Mouse (Mus musculus): ENCODE results near the gene Mfrp. TPM values are rescaled to one million over a fixed set of nuclear protein-coding genes. Genes with fewer than 3 reads are reported as not detected.

Mfrp gene
- total and polyA plus RNA-seq, 3 experiments: 0.10 TPM; not detected in 2

DNA sequence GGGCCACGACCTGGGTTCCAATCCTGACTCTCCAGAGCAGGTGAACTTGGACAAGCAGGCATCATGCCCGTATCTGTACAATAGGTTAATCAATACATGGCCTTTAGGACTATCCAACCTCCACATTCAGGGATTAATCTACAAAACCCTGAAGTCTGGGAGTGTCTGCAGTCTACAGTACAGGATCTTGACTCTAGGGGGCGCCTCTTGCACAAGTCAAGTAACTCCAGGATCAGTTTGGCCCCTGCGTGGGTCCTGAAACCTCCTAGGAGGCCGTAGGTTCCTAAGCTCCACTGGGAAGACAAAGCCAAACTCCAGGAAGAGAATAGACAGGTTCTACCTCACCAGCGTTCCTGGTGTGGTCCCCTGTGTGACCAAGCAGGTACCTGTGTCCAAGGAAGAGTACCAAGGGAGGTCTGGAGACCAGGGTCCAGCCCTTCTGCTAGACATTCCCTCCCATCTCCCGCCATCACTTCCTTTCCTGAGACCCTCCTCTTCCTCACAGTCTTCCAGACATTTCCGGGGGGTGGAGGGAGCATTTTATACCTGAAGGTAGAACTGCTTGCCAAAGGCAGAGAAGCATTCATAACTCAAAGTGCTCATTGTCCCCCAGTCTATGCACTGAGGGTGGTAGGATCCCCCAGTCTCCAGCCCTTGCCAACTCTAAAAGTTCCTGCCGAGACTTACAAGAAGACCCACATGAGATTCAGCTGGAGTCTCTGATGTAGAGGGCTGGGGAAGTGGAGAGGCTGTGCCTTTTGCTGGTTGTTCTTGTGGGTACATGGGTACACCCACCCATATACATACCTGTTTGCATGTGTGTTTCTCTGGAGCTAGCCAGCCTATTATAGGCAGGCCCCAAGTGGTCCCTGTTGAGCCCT, 26.9 kb upstream of the Mfrp start:
- H3K27ac ChIP-seq (ENCODE audit: control insufficient read depth, low read depth, low read length): no peak overlapping the region
- H3K9me3 ChIP-seq (replicated peaks; ENCODE audit: insufficient read depth, low read length): no peaks in the 10 kb centered on the region
- no peaks in the 10 kb centered on the region for H3K27me3 ChIP-seq (ENCODE audit: control insufficient read depth in 1 of 2, insufficient read depth in 2 of 2, low read length in 2 of 2)
- peak; percentile 85 for DNase-seq (ENCODE audit: low read depth, low spot score)
- TF ChIP-seq GATA1 (IDR thresholded peaks at IDR 0.05; ENCODE audit: low read depth, low read length) (no peak), UBTF (IDR thresholded peaks at IDR 0.05; ENCODE audit: borderline replicate concordance, insufficient read depth, low read depth, low read length) (no peak), ZC3H11A (IDR thresholded peaks at IDR 0.05; ENCODE audit: low read depth, low read length) (no peak), CHD1 (IDR thresholded peaks at IDR 0.05; ENCODE audit: low read depth, low read length) (no peak), CTCF (IDR thresholded peaks at IDR 0.05 in 2 of 3, conservative IDR thresholded peaks at IDR 0.05 in 1 of 3; ENCODE audit: control insufficient read depth in 1 of 3, insufficient read depth in 1 of 3, low read depth in 2 of 3, low read length in 3 of 3, poor library complexity in 1 of 3, severe bottlenecking in 1 of 3) (peak; percentile 73 to 82 (median 82)), TCF12 (IDR thresholded peaks at IDR 0.05; ENCODE audit: low read depth, low read length) (no peak), ZMIZ1 (IDR thresholded peaks at IDR 0.05; ENCODE audit: low read depth, low read length) (no peak), JUND (IDR thresholded peaks at IDR 0.05; ENCODE audit: low read depth, low read length) (no peak), SMC3 (IDR thresholded peaks at IDR 0.05; ENCODE audit: low read depth, low read length) (peak; percentile 60), RAD21 (IDR thresholded peaks at IDR 0.05; ENCODE audit: low read depth, low read length) (peak; percentile 70), NRF1 (IDR thresholded peaks at IDR 0.05; ENCODE audit: insufficient read depth, low read depth, low read length, poor library complexity, severe bottlenecking) (no peak)
- H3K9ac ChIP-seq (ENCODE audit: control insufficient read depth, low read depth, low read length, poor library complexity, severe bottlenecking): no peak overlapping the region
- H3K36me3 ChIP-seq (ENCODE audit: control insufficient read depth in 1 of 2, insufficient read depth in 2 of 2, low read length in 2 of 2): peaks cover 0 to 3% of the 10 kb centered on the region in 2 experiments; a peak in 1 of 4 replicates
- H3K4me3 ChIP-seq (ENCODE audit: control insufficient read depth in 1 of 2, insufficient read depth in 1 of 2, low read depth in 2 of 2, low read length in 2 of 2): no peak overlapping the region
- no peaks in the 10 kb centered on the region for H3K79me2 ChIP-seq (ENCODE audit: control insufficient read depth, insufficient read depth, low read length, poor library complexity)
- H3K4me1 ChIP-seq (ENCODE audit: control insufficient read depth in 1 of 2, insufficient read depth in 2 of 2, low read length in 2 of 2): peaks cover 0 to 9% of the 10 kb centered on the region in 2 experiments; a peak in 2 of 4 replicates

DNA sequence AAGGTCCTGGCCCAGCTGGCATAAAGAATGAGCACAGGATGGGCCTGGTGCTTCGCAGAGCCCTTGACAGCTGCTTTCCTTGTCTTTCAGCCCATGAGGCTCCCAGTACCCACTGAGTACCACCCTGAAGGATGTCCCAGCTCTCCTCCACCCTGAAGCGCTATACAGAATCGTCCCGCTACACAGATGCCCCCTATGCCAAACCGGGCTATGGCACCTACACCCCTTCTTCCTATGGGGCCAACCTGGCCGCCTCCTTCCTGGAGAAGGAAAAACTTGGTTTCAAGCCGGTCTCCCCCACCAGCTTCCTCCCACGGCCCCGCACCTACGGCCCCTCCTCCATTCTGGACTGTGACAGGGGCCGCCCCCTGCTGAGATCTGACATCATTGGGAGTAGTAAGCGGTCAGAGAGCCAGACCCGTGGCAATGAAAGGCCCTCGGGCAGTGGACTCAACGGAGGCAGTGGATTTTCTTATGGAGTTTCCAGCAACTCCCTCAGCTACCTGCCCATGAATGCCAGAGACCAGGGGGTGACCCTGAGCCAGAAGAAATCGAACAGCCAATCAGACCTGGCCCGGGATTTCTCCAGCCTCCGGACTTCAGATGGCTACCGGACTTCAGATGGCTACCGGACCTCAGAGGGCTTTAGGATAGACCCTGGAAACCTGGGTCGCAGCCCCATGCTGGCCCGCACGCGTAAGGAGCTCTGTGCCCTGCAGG, 26.1 kb upstream of the Mfrp start:
- H3K27me3 ChIP-seq (ENCODE audit: control insufficient read depth in 1 of 2, insufficient read depth in 2 of 2, low read length in 2 of 2): no peaks in the 10 kb centered on the region
- peaks cover 0 to 3% of the 10 kb centered on the region in 2 experiments; a peak in 1 of 4 replicates for H3K36me3 ChIP-seq (ENCODE audit: control insufficient read depth in 1 of 2, insufficient read depth in 2 of 2, low read length in 2 of 2)
- H3K9ac ChIP-seq (ENCODE audit: control insufficient read depth, low read depth, low read length, poor library complexity, severe bottlenecking): no peak overlapping the region
- no peaks in the 10 kb centered on the region for H3K9me3 ChIP-seq (replicated peaks; ENCODE audit: insufficient read depth, low read length)
- no peak overlapping the region for H3K4me3 ChIP-seq (ENCODE audit: control insufficient read depth in 1 of 2, insufficient read depth in 1 of 2, low read depth in 2 of 2, low read length in 2 of 2)
- TF ChIP-seq ETS1 (IDR thresholded peaks at IDR 0.05; ENCODE audit: low read depth, low read length) (no peak), POLR2A (IDR thresholded peaks at IDR 0.05; ENCODE audit: control insufficient read depth in 1 of 2, insufficient read depth in 1 of 2, low read depth in 1 of 2, low read length in 2 of 2, poor library complexity in 1 of 2) (no peak), HCFC1 (IDR thresholded peaks at IDR 0.05; ENCODE audit: low read depth, low read length) (no peak), TCF12 (IDR thresholded peaks at IDR 0.05; ENCODE audit: low read depth, low read length) (no peak), MAFK (IDR thresholded peaks at IDR 0.05; ENCODE audit: borderline replicate concordance, low read depth, low read length) (no peak), POLR2AphosphoS2 (IDR thresholded peaks at IDR 0.05; ENCODE audit: low read length) (no peak), MAZ (IDR thresholded peaks at IDR 0.05; ENCODE audit: low read depth, low read length) (no peak), POLR2AphosphoS5 (IDR thresholded peaks at IDR 0.05; ENCODE audit: borderline replicate concordance, low read depth, low read length) (no peak), NRF1 (IDR thresholded peaks at IDR 0.05; ENCODE audit: insufficient read depth, low read depth, low read length, poor library complexity, severe bottlenecking) (no peak), ZNF384 (IDR thresholded peaks at IDR 0.05; ENCODE audit: low read depth, low read length) (no peak), CHD2 (IDR thresholded peaks at IDR 0.05; ENCODE audit: low read length) (no peak), MEF2A (IDR thresholded peaks at IDR 0.05; ENCODE audit: extremely low read depth, insufficient replicate concordance, low read depth, low read length, poor library complexity, severe bottlenecking) (no peak), CTCF (IDR thresholded peaks at IDR 0.05 in 2 of 3, conservative IDR thresholded peaks at IDR 0.05 in 1 of 3; ENCODE audit: control insufficient read depth in 1 of 3, insufficient read depth in 1 of 3, low read depth in 2 of 3, low read length in 3 of 3, poor library complexity in 1 of 3, severe bottlenecking in 1 of 3) (no peak), NELFE (IDR thresholded peaks at IDR 0.05; ENCODE audit: low read depth, low read length) (no peak), ZC3H11A (IDR thresholded peaks at IDR 0.05; ENCODE audit: low read depth, low read length) (no peak), USF2 (IDR thresholded peaks at IDR 0.05; ENCODE audit: borderline replicate concordance in 1 of 2, insufficient read depth in 1 of 2, low read depth in 1 of 2, low read length in 2 of 2) (no peak)
- no peak overlapping the region for H3K27ac ChIP-seq (ENCODE audit: control insufficient read depth, low read depth, low read length)
- DNase-seq (ENCODE audit: low read depth, low spot score): no peak
- H3K79me2 ChIP-seq (ENCODE audit: control insufficient read depth, insufficient read depth, low read length, poor library complexity): no peaks in the 10 kb centered on the region
- peaks cover 0 to 11% of the 10 kb centered on the region in 2 experiments; a peak in 2 of 4 replicates for H3K4me1 ChIP-seq (ENCODE audit: control insufficient read depth in 1 of 2, insufficient read depth in 2 of 2, low read length in 2 of 2)
